In genomic region chr7:34168470-34169251, GRCm38 (mm10) we compare ENCODE assay signal across 8 mouse cellular contexts. TPM values are rescaled to one million over a fixed set of nuclear protein-coding genes. Genes with fewer than 3 reads are reported as not detected.
DNase-seq lines count a peak whose midpoint lies in the region; ATAC-seq lines count a peak whose summit lies in the region.

No protein-coding gene starts in this region.

- peak; percentile 54 for DNase-seq in MEL-GATA-1-ER (ENCODE audit: extremely low read depth, low read depth)
- peak; percentile 91 for DNase-seq in cerebellum, adult 8-10 months
- peak; percentile 96 for DNase-seq in hindbrain, embryonic 11.5 days (ENCODE audit: low spot score)
- DNase-seq in layer of hippocampus, postnatal 10 days (ENCODE audit: low spot score in 2 of 2): peak; percentile 95 to 96
- DNase-seq in lung, postnatal 10 days: peak; percentile 94
- DNase-seq in ovary, postnatal 36 days (ENCODE audit: low spot score): peak; percentile 91
- DNase-seq in thymus, postnatal 25 days: peak; percentile 90

- H3K27ac ChIP-seq in hindbrain, embryonic 11.5 days (ENCODE audit: low read depth, low read length): peak overlapping the region; percentile 81

- no peaks in the 10 kb centered on the region for H3K4me1 ChIP-seq in hindbrain, embryonic 11.5 days (replicated peaks; ENCODE audit: control insufficient read depth, insufficient read depth, low read length)

- H3K9ac ChIP-seq in hindbrain, embryonic 11.5 days (ENCODE audit: low read depth, low read length): peak overlapping the region; percentile 94

- H3K9me3 ChIP-seq in hindbrain, embryonic 11.5 days (ENCODE audit: control insufficient read depth, low read length): no peaks in the 10 kb centered on the region

- H3K36me3 ChIP-seq in hindbrain, embryonic 11.5 days (ENCODE audit: control insufficient read depth, insufficient read depth, low read length): peaks cover 3% of the 10 kb centered on the region; the same call in 1 of the 2 replicates

- peak overlapping the region; percentile 94 for H3K4me3 ChIP-seq in hindbrain, embryonic 11.5 days (ENCODE audit: low read depth, low read length)

- WGBS in hindbrain, embryonic 11.5 days: 10% methylated on average over 30 of the region's 30 CpGs

- peak overlapping the region; percentile 78 for H3K4me2 ChIP-seq in hindbrain, embryonic 11.5 days (replicated peaks; ENCODE audit: low read depth, low read length)

- ATAC-seq in frontal cortex, adult (ENCODE audit: low TSS enrichment): peak; percentile 97
- ATAC-seq in hindbrain, embryonic 11.5 days (ENCODE audit: low FRiP score): peak; percentile 96

- H3K27me3 ChIP-seq in hindbrain, embryonic 11.5 days (ENCODE audit: control insufficient read depth, insufficient read depth, low read length): no peaks in the 10 kb centered on the region

RNA-seq across cellular contexts. Expression of gene Uba2, which starts 0.7 kb away (rescaled TPM):
- polyA plus RNA-seq in hindbrain, embryonic 11.5 days (2014; fragmentation: Nextera tagmentation; extraction: Ambion mirVana): 256 and 268 TPM in 2 replicates
- total RNA-seq in layer of hippocampus, postnatal 10 days (2021): 10 to 100 TPM; 84.8 to 85.0 TPM

RNA-seq across cellular contexts. Expression of gene Pdcd2l, which starts 27.8 kb away (rescaled TPM):
- 63.8 and 79.6 TPM in 2 replicates for polyA plus RNA-seq in hindbrain, embryonic 11.5 days (2014; fragmentation: Nextera tagmentation; extraction: Ambion mirVana)
- 10 to 100 TPM; 23.5 to 28.9 TPM for total RNA-seq in layer of hippocampus, postnatal 10 days (2021)

RNA-seq across cellular contexts. Expression of gene Wtip, which starts 35.6 kb away (rescaled TPM):
- 4.0 TPM in 2 replicates for polyA plus RNA-seq in hindbrain, embryonic 11.5 days (2014; fragmentation: Nextera tagmentation; extraction: Ambion mirVana)
- 10 to 100 TPM; 18.0 to 22.3 TPM for total RNA-seq in layer of hippocampus, postnatal 10 days (2021)

Comparison
In these comparisons a context has a peak if more than half of its experiments do, and no peak if none do; other contexts are left out.
1. Peak in every context shown above with its lines: DNase-seq, ATAC-seq, H3K4me3 ChIP-seq and H3K27ac ChIP-seq.